26 mouse cellular contexts compared by ENCODE assay signal in genomic region chr4:97230411-97231104, GRCm38 (mm10). TPM values are rescaled to one million over a fixed set of nuclear protein-coding genes. Genes with fewer than 3 reads are reported as not detected.
DNase-seq lines count a peak whose midpoint lies in the region; TF ChIP-seq lines count a peak whose summit lies in the region.
"Had no signal": no experiment of that assay in that cellular context is flagged by ENCODE, and none has a peak within 500 bp of the region (broad histone marks: within the 10 kb centered on the region; RNA-seq: fewer than 3 reads in every experiment).

No protein-coding gene starts in this region.

- peak; percentile 11 for DNase-seq in embryo, embryonic 10 days (ENCODE audit: low spot score)
- no peak for DNase-seq in embryo, embryonic 9.5 days (ENCODE audit: extremely low spot score)
- peak; percentile 3 for DNase-seq in lung, postnatal 36 days
- DNase-seq in lung, postnatal 14 days: no peak
- peak; percentile 32 for DNase-seq in brain, embryonic 14.5 days (ENCODE audit: low read depth)
- peak; percentile 4 for DNase-seq in fat pad, adult 2 months (ENCODE audit: extremely low read depth, low read depth, low spot score)
- no peak for DNase-seq in frontal cortex, postnatal 14 days (ENCODE audit: low spot score in 2 of 2)
- no peak for DNase-seq in thymus, adult 18-20 months
- DNase-seq: adrenal gland, postnatal 10 days; cerebellum, adult 9-10 months; forebrain, postnatal 0 days; gastrocnemius, postnatal 36 days; heart, postnatal 4 days; kidney, postnatal 10 days; left cerebral cortex, postnatal 4 days; liver; right cerebral cortex, postnatal 14 days had no signal

- TF ChIP-seq POLR2A in brain, embryonic 14.5 days (IDR thresholded peaks at IDR 0.05; ENCODE audit: borderline replicate concordance, extremely low read depth, insufficient read depth, insufficient read length, poor library complexity, severe bottlenecking): no peak

- no peak for TF ChIP-seq CTCF in brain, embryonic 14.5 days (IDR thresholded peaks at IDR 0.05; ENCODE audit: borderline replicate concordance, extremely low read depth, insufficient read depth, insufficient read length)

RNA-seq across cellular contexts. Expression of gene Gm10192, which starts 47.6 kb away (rescaled TPM):
- not detected in 2 replicates for polyA plus RNA-seq in brain, embryonic 14.5 days (2012; rRNA removed)
- polyA plus RNA-seq: forebrain, embryonic 10.5 days; forebrain, postnatal 0 days; heart, embryonic 14.5 days; hindbrain, embryonic 15.5 days; intestine, embryonic 16.5 days; liver, embryonic 15.5 days; lung, embryonic 15.5 days; midbrain, postnatal 0 days; stomach, postnatal 0 days; thymus, postnatal 0 days had no signal

Comparison
In these comparisons a context has a peak if more than half of its experiments do, and no peak if none do; other contexts are left out.
1. DNase-seq: peak in embryo, embryonic 10 days (single experiment), lung, postnatal 36 days (single experiment), brain, embryonic 14.5 days (single experiment) and fat pad, adult 2 months (single experiment); none in embryo, embryonic 9.5 days (single experiment), lung, postnatal 14 days (single experiment), frontal cortex, postnatal 14 days (0 of 2) and thymus, adult 18-20 months (0 of 2).